Mouse (Mus musculus) myocyte (in vitro differentiated cells): Measurements from ENCODE around the gene Srarp. TPM values are rescaled to one million over a fixed set of nuclear protein-coding genes. Genes with fewer than 3 reads are reported as not detected.

Experiments
- H3K27me3 ChIP-seq: one replicate; pipeline ENCODE4 v1.6.1; 2011; ENCODE audit not compliant: control insufficient read depth, insufficient read depth, insufficient read length
- H3K36me3 ChIP-seq: one replicate; pipeline ENCODE4 v1.6.1; 2011; ENCODE audit not compliant: control insufficient read depth, insufficient read depth
- H3K4me2 ChIP-seq: one replicate; pipeline ENCODE4 v1.6.1; 2011; ENCODE audit warnings: low read depth, control low read depth
- H3K4me3 ChIP-seq: one replicate; pipeline ENCODE4 v1.5.1; 2011; ENCODE audit warnings: mild to moderate bottlenecking, control low read depth, moderate library complexity
- H3K79me2 ChIP-seq: one replicate; pipeline ENCODE4 v1.6.1; 2011; ENCODE audit not compliant: control insufficient read depth, insufficient read depth
- H3ac ChIP-seq: one replicate; pipeline ENCODE4 v1.6.1; 2011; ENCODE audit not compliant: control insufficient read depth, insufficient read length
- CEBPB ChIP-seq: IDR thresholded peaks from 2 replicates; pipeline ENCODE4 v1.6.1; 2011; ENCODE audit warnings: mild to moderate bottlenecking, moderate library complexity; ENCODE audit not compliant: poor library complexity, insufficient read depth, severe bottlenecking
- E2F4 ChIP-seq: IDR thresholded peaks from one replicate; pipeline ENCODE4 v1.6.1; 2011; ENCODE audit warnings: mild to moderate bottlenecking, control low read depth, moderate library complexity; ENCODE audit not compliant: insufficient read depth
- MAX ChIP-seq: IDR thresholded peaks from one replicate; pipeline ENCODE4 v1.6.1; 2011; ENCODE audit warnings: low read depth, mild to moderate bottlenecking, control low read depth
- MYOD1 ChIP-seq, 3 experiments: IDR thresholded peaks; one replicate each; pipeline ENCODE4 v1.6.1; 2011; ENCODE audit warnings: control low read depth in 2 of 3, low read depth in 2 of 3, mild to moderate bottlenecking in 2 of 3, moderate library complexity in 1 of 3; ENCODE audit not compliant: insufficient read length in 2 of 3, control insufficient read depth in 1 of 3
- MYOG ChIP-seq, 3 experiments: IDR thresholded peaks; one replicate each; pipeline ENCODE4 v1.6.1; 2011; ENCODE audit warnings: control low read depth in 2 of 3, low read depth in 2 of 3, mild to moderate bottlenecking in 2 of 3; ENCODE audit not compliant: insufficient read length in 2 of 3, control insufficient read depth in 1 of 3, insufficient read depth in 1 of 3
- POLR2A ChIP-seq: IDR thresholded peaks from one replicate; pipeline ENCODE4 v1.6.1; 2011; ENCODE audit warnings: low read depth, mild to moderate bottlenecking, control low read depth, moderate library complexity; ENCODE audit not compliant: insufficient read length
- POLR2AphosphoS2 ChIP-seq: IDR thresholded peaks from one replicate; pipeline ENCODE4 v1.6.1; 2011; ENCODE audit warnings: low read depth, control low read depth; ENCODE audit not compliant: insufficient read length
- REST ChIP-seq: IDR thresholded peaks from one replicate; pipeline ENCODE4 v1.6.1; 2011; ENCODE audit warnings: mild to moderate bottlenecking, control low read depth, moderate library complexity; ENCODE audit not compliant: insufficient read depth, insufficient read length
- SRF ChIP-seq: IDR thresholded peaks from one replicate; pipeline ENCODE4 v1.6.1; 2011; ENCODE audit warnings: low read depth; ENCODE audit not compliant: control insufficient read depth, insufficient read length
- TCF12 ChIP-seq: IDR thresholded peaks from one replicate; pipeline ENCODE4 v1.6.1; 2011; ENCODE audit warnings: mild to moderate bottlenecking, control low read depth; ENCODE audit not compliant: poor library complexity, insufficient read depth, severe bottlenecking
- TCF3 ChIP-seq: IDR thresholded peaks from one replicate; pipeline ENCODE4 v1.6.1; 2011; ENCODE audit warnings: low read depth, control low read depth; ENCODE audit not compliant: insufficient read length
- USF1 ChIP-seq: IDR thresholded peaks from one replicate; pipeline ENCODE4 v1.6.1; 2011; ENCODE audit warnings: low read depth, mild to moderate bottlenecking, control low read depth, moderate library complexity
- polyA plus RNA-seq: library from polyadenylated mRNA; unstranded; fragments of >200 nt; fragmentation: generic; extraction: Trizol; gene quantifications from one replicate; pipeline ENCODE4 v1.2.1, GENCODE M21; 2012; ENCODE audit warnings: missing spikeins

The Srarp gene
- polyA plus RNA-seq, 1 experiment = not detected

- H3K27me3 ChIP-seq = no peaks in the 10 kb centered on the region
- H3K79me2 ChIP-seq = no peaks in the 10 kb centered on the region
- no peak overlapping the region for H3K4me2 ChIP-seq
- TF ChIP-seq SRF (no peak), CEBPB (no peak), TCF12 (no peak), TCF3 (no peak), POLR2AphosphoS2 (no peak), USF1 (no peak), MAX (no peak), POLR2A (no peak), MYOG (IDR thresholded peaks at IDR 0.05; ENCODE audit: control insufficient read depth in 1 of 3, insufficient read depth in 1 of 3, insufficient read length in 2 of 3, low read depth in 2 of 3) (no peak), E2F4 (no peak), REST (no peak), MYOD1 (IDR thresholded peaks at IDR 0.05; ENCODE audit: control insufficient read depth in 1 of 3, insufficient read length in 2 of 3, low read depth in 2 of 3) (no peak)
- H3ac ChIP-seq = no peak overlapping the region
- no peak overlapping the region for H3K4me3 ChIP-seq
- no peaks in the 10 kb centered on the region for H3K36me3 ChIP-seq
These were observed 24.4 kb downstream of the Srarp start for GRCm38 (mm10) chr4:141411430-141411992.

GRCm38 (mm10) chr4:141408577-141408976 lies 27.3 kb downstream of the Srarp start:
- Histone ChIP-seq H3K27me3 (no peaks in the 10 kb centered on the region), H3K36me3 (no peaks in the 10 kb centered on the region), H3K79me2 (no peaks in the 10 kb centered on the region), H3ac (no peak overlapping the region), H3K4me3 (no peak overlapping the region), H3K4me2 (no peak overlapping the region)
- no peak for TF ChIP-seq REST
- TF ChIP-seq MYOG (IDR thresholded peaks at IDR 0.05; ENCODE audit: control insufficient read depth in 1 of 3, insufficient read depth in 1 of 3, insufficient read length in 2 of 3, low read depth in 2 of 3) = no peak
- TF ChIP-seq TCF3 = no peak
- TF ChIP-seq E2F4 = no peak
- TF ChIP-seq MYOD1 (IDR thresholded peaks at IDR 0.05; ENCODE audit: control insufficient read depth in 1 of 3, insufficient read length in 2 of 3, low read depth in 2 of 3) = no peak

GRCm38 (mm10) chr4:141406516-141407299 lies 29.2 kb downstream of the Srarp start:
- no peak overlapping the region for H3K4me3 ChIP-seq
- no peak overlapping the region for H3ac ChIP-seq
- no peaks in the 10 kb centered on the region for H3K27me3 ChIP-seq
- H3K4me2 ChIP-seq = peak overlapping the region; percentile 58
- H3K36me3 ChIP-seq = no peaks in the 10 kb centered on the region
- TF ChIP-seq SRF = no peak
- TF ChIP-seq MYOD1 (IDR thresholded peaks at IDR 0.05; ENCODE audit: control insufficient read depth in 1 of 3, insufficient read length in 2 of 3, low read depth in 2 of 3) = no peak
- TF ChIP-seq MAX = no peak
- no peak for TF ChIP-seq E2F4
- TF ChIP-seq CEBPB = no peak
- TF ChIP-seq POLR2AphosphoS2 = no peak
- TF ChIP-seq REST = no peak
- no peak for TF ChIP-seq TCF12
- no peak for TF ChIP-seq TCF3
- no peak for TF ChIP-seq POLR2A
- no peak for TF ChIP-seq MYOG (IDR thresholded peaks at IDR 0.05; ENCODE audit: control insufficient read depth in 1 of 3, insufficient read depth in 1 of 3, insufficient read length in 2 of 3, low read depth in 2 of 3)
- TF ChIP-seq USF1 = no peak
- H3K79me2 ChIP-seq = no peaks in the 10 kb centered on the region

GRCm38 (mm10) chr4:141405314-141405622 lies 30.6 kb downstream of the Srarp start:
- no peak for TF ChIP-seq POLR2AphosphoS2
- no peak overlapping the region for H3K4me2 ChIP-seq
- no peaks in the 10 kb centered on the region for H3K79me2 ChIP-seq
- H3ac ChIP-seq = no peak overlapping the region
- no peak overlapping the region for H3K4me3 ChIP-seq
- no peaks in the 10 kb centered on the region for H3K27me3 ChIP-seq
- H3K36me3 ChIP-seq = no peaks in the 10 kb centered on the region

GRCm38 (mm10) chr4:141404518-141405313 lies 31.2 kb downstream of the Srarp start:
- H3K4me3 ChIP-seq = no peak overlapping the region
- TF ChIP-seq MYOG (IDR thresholded peaks at IDR 0.05; ENCODE audit: control insufficient read depth in 1 of 3, insufficient read depth in 1 of 3, insufficient read length in 2 of 3, low read depth in 2 of 3) (peak in 1 of 3 experiments; percentile 80), SRF (no peak), MYOD1 (IDR thresholded peaks at IDR 0.05; ENCODE audit: control insufficient read depth in 1 of 3, insufficient read length in 2 of 3, low read depth in 2 of 3) (peak in 2 of 3 experiments; percentile 22 to 80)
- no peak overlapping the region for H3ac ChIP-seq

More at GRCm38 (mm10) chr4:141404518-141405313, 31.2 kb downstream of the Srarp start:
- peak overlapping the region; percentile 63 for H3K4me2 ChIP-seq
- H3K79me2 ChIP-seq = no peaks in the 10 kb centered on the region
- H3K27me3 ChIP-seq = no peaks in the 10 kb centered on the region
- no peaks in the 10 kb centered on the region for H3K36me3 ChIP-seq
